Mouse (Mus musculus): Measurements from ENCODE around the gene Rhoq. TPM values are rescaled to one million over a fixed set of nuclear protein-coding genes. Genes with fewer than 3 reads are reported as not detected.
A peak's percentile ranks its signal among the peaks of the same experiment; 100 is the strongest.

The Rhoq gene
- polyA plus RNA-seq, 1 experiment from 2014 or later: 6.2 TPM

DNA sequence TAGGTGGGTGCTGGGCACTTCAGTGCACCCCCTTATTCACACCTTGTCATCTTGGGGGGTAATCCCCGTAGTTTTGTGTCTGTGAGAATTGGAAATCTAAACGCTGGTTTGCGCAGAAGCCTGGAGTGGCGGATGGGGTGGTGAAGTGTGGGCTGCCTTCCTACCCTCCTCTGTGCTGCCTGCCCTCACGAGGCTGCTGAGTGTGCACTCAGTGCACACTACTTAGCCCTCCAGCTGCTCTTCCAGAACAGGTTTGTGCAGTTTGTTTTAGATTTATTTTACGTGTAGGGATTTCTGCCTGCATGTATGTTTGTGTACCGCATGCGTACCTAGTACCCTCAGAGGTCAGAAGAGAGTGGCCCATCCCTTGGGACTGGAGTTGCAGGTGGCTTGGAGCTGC, 28.4 kb downstream of the Rhoq start:
- Histone ChIP-seq H3K27me3 (replicated peaks; ENCODE audit: control insufficient read depth, insufficient read depth, low read length) (no peaks in the 10 kb centered on the region), H3K4me1 (ENCODE audit: control insufficient read depth, insufficient read depth, low read length) (peaks cover 6% of the 10 kb centered on the region; the same call in 1 of the 2 replicates), H3K27ac (ENCODE audit: low read depth, low read length) (no peak overlapping the region), H3K9ac (ENCODE audit: low read length) (no peak overlapping the region), H3K4me3 (ENCODE audit: low read depth, low read length) (no peak overlapping the region), H3K36me3 (ENCODE audit: control insufficient read depth, insufficient read depth, low read length) (no peaks in the 10 kb centered on the region), H3K4me2 (ENCODE audit: low read length) (no peak overlapping the region), H3K9me3 (replicated peaks; ENCODE audit: control insufficient read depth, low read length) (no peaks in the 10 kb centered on the region)
- no peak for DNase-seq (ENCODE audit: low spot score)
- no peak for ATAC-seq
- 92% methylated on average over 8 of the region's 8 CpGs for WGBS

DNA sequence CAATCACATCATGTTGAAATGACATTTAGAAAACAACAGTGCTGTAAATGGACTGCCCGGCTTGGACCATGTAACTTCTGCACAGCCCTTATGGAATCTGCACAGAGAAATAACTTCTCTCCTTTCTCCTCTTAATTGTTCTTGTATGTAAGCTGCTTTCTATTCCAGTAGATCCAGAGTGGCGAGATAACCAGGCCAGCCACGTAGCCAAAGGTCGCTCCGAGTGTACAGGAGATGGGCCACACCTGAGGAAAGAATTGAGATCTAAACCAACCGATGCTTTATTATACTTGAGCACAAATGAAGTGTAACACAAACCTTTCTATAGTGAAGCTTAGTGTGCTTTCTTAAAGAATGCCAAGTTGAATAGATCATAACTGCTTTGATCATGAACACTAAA, 34.4 kb downstream of the Rhoq start:
- no peak overlapping the region for H3K4me2 ChIP-seq (ENCODE audit: low read length)
- H3K9ac ChIP-seq (ENCODE audit: low read length): no peak overlapping the region
- no peaks in the 10 kb centered on the region for H3K27me3 ChIP-seq (replicated peaks; ENCODE audit: control insufficient read depth, insufficient read depth, low read length)
- ATAC-seq: no peak
- no peaks in the 10 kb centered on the region for H3K9me3 ChIP-seq (replicated peaks; ENCODE audit: control insufficient read depth, low read length)
- no peak overlapping the region for H3K27ac ChIP-seq (ENCODE audit: low read depth, low read length)
- no peak for DNase-seq (ENCODE audit: low spot score)
- no peak overlapping the region for H3K4me3 ChIP-seq (ENCODE audit: low read depth, low read length)
- H3K36me3 ChIP-seq (ENCODE audit: control insufficient read depth, insufficient read depth, low read length): peaks cover 9% of the 10 kb centered on the region
- no peaks in the 10 kb centered on the region for H3K4me1 ChIP-seq (ENCODE audit: control insufficient read depth, insufficient read depth, low read length)
- WGBS: 94% methylated on average over 6 of the region's 6 CpGs

DNA sequence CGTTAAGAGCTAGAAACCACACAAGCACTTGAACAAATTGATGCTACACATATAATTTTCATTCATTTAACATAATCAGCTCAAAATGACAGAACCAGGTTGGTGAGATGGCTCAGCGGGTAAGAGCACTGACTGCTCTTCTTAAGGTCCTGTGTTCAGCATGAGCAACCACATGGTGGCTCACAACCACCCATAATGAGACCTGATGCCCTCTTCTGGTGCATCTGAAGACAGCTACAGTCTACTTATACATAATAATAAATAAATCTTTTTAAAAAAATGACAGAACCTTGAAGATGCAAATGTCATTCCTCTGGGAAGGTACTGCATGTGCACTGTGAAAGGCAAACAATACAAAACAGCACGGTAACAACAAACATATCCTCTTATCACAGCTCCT, 46.1 kb downstream of the Rhoq start:
- ATAC-seq (no peak), DNase-seq (ENCODE audit: low spot score) (no peak)
- WGBS: 87% methylated on average over 3 of the region's 3 CpGs
- Histone ChIP-seq H3K9ac (ENCODE audit: low read length) (no peak overlapping the region), H3K9me3 (replicated peaks; ENCODE audit: control insufficient read depth, low read length) (no peaks in the 10 kb centered on the region), H3K4me3 (ENCODE audit: low read depth, low read length) (no peak overlapping the region), H3K4me2 (ENCODE audit: low read length) (no peak overlapping the region), H3K4me1 (ENCODE audit: control insufficient read depth, insufficient read depth, low read length) (no peaks in the 10 kb centered on the region; the same call in 1 of the 2 replicates), H3K36me3 (ENCODE audit: control insufficient read depth, insufficient read depth, low read length) (0 out of 2 replicates have a peak, but pooled peaks cover 5% of the 10 kb centered on the region), H3K27ac (ENCODE audit: low read depth, low read length) (no peak overlapping the region), H3K27me3 (replicated peaks; ENCODE audit: control insufficient read depth, insufficient read depth, low read length) (no peaks in the 10 kb centered on the region)

DNA sequence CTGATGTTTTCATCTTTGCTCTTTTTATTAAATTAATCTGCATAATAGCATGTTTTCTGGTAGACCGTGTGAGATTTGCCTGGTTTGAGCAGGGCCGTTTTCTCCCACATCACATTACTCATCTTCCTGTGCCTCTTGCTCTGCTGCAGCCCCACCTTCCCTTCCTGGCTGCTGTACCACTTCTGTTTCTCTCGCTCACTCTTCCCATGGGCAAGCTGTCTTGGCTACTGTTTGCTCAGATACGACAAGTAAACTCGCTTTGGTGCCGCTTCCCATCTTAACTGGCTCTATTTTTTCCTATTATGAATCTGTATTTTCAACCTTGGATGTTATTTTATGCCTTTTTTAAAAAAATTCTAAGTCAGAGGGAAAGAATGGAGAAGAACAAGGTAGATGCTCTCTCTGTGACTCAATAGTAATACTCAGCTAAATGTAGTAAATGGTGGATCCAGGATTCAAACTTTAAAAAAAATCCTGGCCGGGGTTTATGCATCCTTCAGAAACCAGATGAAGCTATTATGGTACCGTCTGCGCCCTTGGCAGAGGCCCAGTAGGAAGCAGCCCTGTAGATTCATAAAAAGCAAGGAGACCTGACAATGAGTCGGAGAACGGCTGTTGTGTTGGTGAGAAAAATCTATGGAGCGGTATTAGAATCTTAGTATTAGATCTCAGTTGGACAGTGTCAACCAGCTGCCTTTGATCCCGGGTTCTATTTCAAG, 48.6 kb downstream of the Rhoq start:
- no peak overlapping the region for H3K9ac ChIP-seq (ENCODE audit: low read length)
- WGBS: 71% methylated on average over 13 of the region's 13 CpGs
- no peaks in the 10 kb centered on the region; the same call in 1 of the 2 replicates for H3K4me1 ChIP-seq (ENCODE audit: control insufficient read depth, insufficient read depth, low read length)
- ATAC-seq (peak; percentile 85), DNase-seq (ENCODE audit: low spot score) (peak; percentile 83)
- H3K36me3 ChIP-seq (ENCODE audit: control insufficient read depth, insufficient read depth, low read length): 0 out of 2 replicates have a peak, but pooled peaks cover 5% of the 10 kb centered on the region
- no peak overlapping the region for H3K4me3 ChIP-seq (ENCODE audit: low read depth, low read length)
- no peak overlapping the region for H3K4me2 ChIP-seq (ENCODE audit: low read length)
- no peaks in the 10 kb centered on the region for H3K27me3 ChIP-seq (replicated peaks; ENCODE audit: control insufficient read depth, insufficient read depth, low read length)
- no peaks in the 10 kb centered on the region for H3K9me3 ChIP-seq (replicated peaks; ENCODE audit: control insufficient read depth, low read length)
- peak overlapping the region; percentile 65; the same call in 1 of the 2 replicates for H3K27ac ChIP-seq (ENCODE audit: low read depth, low read length)

DNA sequence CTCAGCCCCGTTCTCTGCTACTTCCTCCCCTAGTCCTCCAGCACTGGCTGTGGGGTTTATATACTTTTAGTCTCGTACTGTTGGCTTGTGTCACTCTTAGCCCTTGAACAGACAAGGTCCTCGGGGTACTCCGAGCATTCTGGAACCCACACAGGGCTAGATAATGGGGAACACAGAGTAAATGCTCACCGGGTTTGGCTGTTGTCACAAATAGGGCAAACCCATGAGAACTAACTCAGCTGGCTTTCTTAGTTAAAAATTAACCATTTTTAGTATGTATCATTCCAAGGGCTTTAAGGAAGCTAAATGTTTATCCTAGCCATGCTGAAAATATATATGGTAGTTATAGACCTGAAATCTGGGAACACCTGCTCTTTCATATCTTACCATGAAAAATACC, 56.8 kb downstream of the Rhoq start:
- no peak overlapping the region for H3K4me3 ChIP-seq (ENCODE audit: low read depth, low read length)
- no peaks in the 10 kb centered on the region for H3K4me1 ChIP-seq (ENCODE audit: control insufficient read depth, insufficient read depth, low read length)
- no peak overlapping the region for H3K27ac ChIP-seq (ENCODE audit: low read depth, low read length)
- no peak for DNase-seq (ENCODE audit: low spot score)
- H3K27me3 ChIP-seq (replicated peaks; ENCODE audit: control insufficient read depth, insufficient read depth, low read length): no peaks in the 10 kb centered on the region
- H3K9me3 ChIP-seq (replicated peaks; ENCODE audit: control insufficient read depth, low read length): no peaks in the 10 kb centered on the region
- no peak overlapping the region for H3K4me2 ChIP-seq (ENCODE audit: low read length)
- 93% methylated on average over 5 of the region's 5 CpGs for WGBS
- no peak overlapping the region for H3K9ac ChIP-seq (ENCODE audit: low read length)
- no peak for ATAC-seq
- peaks cover 16% of the 10 kb centered on the region; the same call in 1 of the 2 replicates for H3K36me3 ChIP-seq (ENCODE audit: control insufficient read depth, insufficient read depth, low read length)

DNA sequence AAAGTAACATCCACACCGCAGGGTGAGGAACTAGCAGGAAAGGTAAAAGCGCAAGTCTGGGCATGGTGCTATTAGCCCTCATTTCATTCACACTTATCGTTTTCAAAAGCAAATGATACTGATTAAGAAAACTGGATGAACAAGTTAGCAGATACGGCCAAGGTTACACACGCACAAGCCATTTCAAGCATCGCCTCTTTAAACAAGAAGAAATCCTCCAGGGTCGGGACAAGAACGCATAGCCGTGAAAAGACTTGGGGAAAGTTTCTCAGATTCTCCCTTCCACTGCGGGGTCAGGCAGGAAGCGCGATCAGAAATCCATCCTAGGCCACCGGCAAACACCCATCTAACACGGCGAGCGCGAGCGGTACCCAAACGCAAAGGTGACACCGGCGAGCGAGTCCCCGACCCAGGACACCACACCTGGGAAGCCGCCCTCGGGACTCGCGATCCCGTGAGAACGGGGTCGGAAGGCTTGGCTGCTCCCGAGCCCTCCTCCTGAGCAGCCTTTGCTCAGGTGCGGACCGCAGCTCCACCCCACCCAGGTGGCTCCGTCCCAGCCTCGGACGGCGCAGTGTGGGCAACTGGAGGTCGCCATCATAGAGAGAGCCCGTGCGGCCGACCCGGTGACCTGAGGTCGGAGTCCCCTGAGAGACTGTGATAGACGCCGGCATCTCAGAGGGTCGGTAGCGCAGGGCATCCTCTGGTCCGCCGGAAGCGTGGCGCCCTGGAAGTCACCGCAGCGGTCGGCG, 61.8 kb downstream of the Rhoq start:
- DNase-seq (ENCODE audit: low spot score): peak; percentile 11
- no peaks in the 10 kb centered on the region for H3K9me3 ChIP-seq (replicated peaks; ENCODE audit: control insufficient read depth, low read length)
- H3K4me1 ChIP-seq (ENCODE audit: control insufficient read depth, insufficient read depth, low read length): peaks cover 5% of the 10 kb centered on the region
- peak overlapping the region; percentile 84 for H3K4me3 ChIP-seq (ENCODE audit: low read depth, low read length)
- peak overlapping the region; percentile 78 for H3K9ac ChIP-seq (ENCODE audit: low read length)
- H3K27me3 ChIP-seq (replicated peaks; ENCODE audit: control insufficient read depth, insufficient read depth, low read length): no peaks in the 10 kb centered on the region
- peak overlapping the region; percentile 93 for H3K4me2 ChIP-seq (ENCODE audit: low read length)
- ATAC-seq: no peak; the same call in none of the 2 replicates
- H3K36me3 ChIP-seq (ENCODE audit: control insufficient read depth, insufficient read depth, low read length): peaks cover 15% of the 10 kb centered on the region; the same call in 1 of the 2 replicates
- H3K27ac ChIP-seq (ENCODE audit: low read depth, low read length): no peak overlapping the region
- under 1% methylated on average over 55 of the region's 55 CpGs for WGBS

DNA sequence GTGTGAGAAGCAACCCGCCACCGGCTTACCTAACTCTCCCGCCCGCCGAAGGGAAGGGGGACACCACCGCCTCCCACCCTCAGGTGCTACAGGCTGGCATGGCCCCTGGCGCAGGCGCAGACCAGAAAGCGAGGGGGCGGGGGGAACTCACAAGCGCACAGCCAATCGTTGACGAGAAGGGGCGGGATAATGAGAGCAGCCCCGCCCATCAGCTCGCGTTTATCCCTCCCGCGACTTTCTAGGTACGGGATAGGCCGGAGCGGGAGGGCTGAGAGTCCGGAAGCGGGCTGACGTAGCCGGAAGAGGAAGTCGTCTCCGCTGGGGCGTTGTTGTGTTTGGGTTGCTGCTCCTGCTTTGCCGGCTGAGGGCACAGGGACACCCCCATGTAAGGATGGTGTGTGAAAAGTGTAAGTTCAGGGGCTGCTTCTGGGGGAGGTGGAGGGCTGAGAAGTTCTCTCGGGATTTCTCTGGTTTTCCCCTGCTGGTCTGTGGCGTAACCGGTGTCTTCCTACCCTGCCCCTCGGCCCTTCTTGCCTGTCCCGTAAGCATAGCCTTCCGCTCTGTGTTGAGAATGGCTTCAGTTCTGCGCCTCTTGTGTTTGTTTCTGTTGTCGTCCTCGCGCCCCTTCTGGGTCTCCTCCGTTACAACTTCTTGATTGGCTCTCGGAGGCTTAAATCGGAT, 62.5 kb downstream of the Rhoq start, which contains the start of the genes Pigf and Cript:
Gene Pigf (minus strand): TSS at position 138 of the 681 bp plus-strand sequence.
Gene Cript (plus strand): TSS at position 282 of the 681 bp plus-strand sequence.
- peak within 1 kb of the TSS; percentile 84 for H3K4me3 ChIP-seq (ENCODE audit: low read depth, low read length)
- WGBS: 1% methylated on average over 43 of the region's 43 CpGs
- peak within 1 kb of the TSS; percentile 78 for H3K9ac ChIP-seq (ENCODE audit: low read length)
- H3K9me3 ChIP-seq (replicated peaks; ENCODE audit: control insufficient read depth, low read length): no peaks in the 10 kb centered on the region
- H3K4me1 ChIP-seq (ENCODE audit: control insufficient read depth, insufficient read depth, low read length): peaks cover 5% of the 10 kb centered on the region
- H3K36me3 ChIP-seq (ENCODE audit: control insufficient read depth, insufficient read depth, low read length): peaks cover 10% of the 10 kb centered on the region; the same call in 1 of the 2 replicates
- peak; percentile 100 for ATAC-seq
- 0 out of 2 replicates have a peak within 1 kb of the TSS, but pooled peaks have one; percentile 21 for H3K27ac ChIP-seq (ENCODE audit: low read depth, low read length)
- DNase-seq (ENCODE audit: low spot score): peak; percentile 99
- H3K27me3 ChIP-seq (replicated peaks; ENCODE audit: control insufficient read depth, insufficient read depth, low read length): no peaks in the 10 kb centered on the region
- H3K4me2 ChIP-seq (ENCODE audit: low read length): peak within 1 kb of the TSS; percentile 93

DNA sequence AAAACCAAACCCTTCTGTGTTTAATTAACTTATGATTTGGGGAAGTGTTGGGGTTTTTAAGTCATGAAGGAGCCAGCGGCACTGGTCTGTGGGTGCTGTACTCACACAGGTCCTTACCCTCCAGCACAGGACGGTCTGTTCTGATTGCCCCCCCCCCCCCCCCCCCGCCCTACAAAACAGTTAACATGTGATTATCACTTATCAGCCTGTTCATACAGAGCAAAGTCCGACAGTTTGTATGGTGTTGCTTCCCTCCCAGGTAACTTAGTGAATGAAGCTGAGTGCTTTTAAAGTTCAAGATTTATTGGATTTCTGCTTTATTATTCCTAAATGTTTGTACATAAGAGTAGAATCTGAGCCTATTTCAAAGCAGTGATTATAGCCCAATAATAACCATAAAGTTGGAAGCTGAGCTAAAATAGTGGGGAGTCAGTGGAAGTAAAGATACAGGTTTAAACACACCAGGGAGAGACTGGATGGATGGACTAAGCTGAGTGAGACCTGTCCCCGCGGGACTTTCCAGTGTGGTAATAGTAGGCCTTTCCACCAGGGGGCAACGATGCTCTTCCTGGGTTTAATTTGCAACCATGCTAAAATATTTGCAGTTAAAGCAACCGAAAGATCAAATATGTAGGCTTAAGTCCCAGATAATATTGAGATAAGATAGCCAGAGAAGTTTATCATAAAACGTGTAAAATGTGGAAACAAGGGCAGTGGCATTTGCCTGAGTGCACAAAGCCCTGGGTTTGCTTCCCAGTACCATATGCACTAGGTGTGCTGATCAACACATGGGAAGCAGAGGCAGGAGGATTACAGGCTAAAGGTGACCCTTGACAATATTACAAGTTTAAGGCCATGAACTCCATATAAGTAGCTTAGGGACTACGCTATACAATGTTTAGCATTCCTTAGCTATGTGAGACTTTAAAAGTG, 73.5 kb downstream of the Rhoq start:
- ATAC-seq (no peak), DNase-seq (ENCODE audit: low spot score) (peak; percentile 56)
- Histone ChIP-seq H3K27me3 (replicated peaks; ENCODE audit: control insufficient read depth, insufficient read depth, low read length) (no peaks in the 10 kb centered on the region), H3K36me3 (ENCODE audit: control insufficient read depth, insufficient read depth, low read length) (peaks cover 45% of the 10 kb centered on the region), H3K9me3 (replicated peaks; ENCODE audit: control insufficient read depth, low read length) (no peaks in the 10 kb centered on the region), H3K4me3 (ENCODE audit: low read depth, low read length) (no peak overlapping the region), H3K4me2 (ENCODE audit: low read length) (no peak overlapping the region), H3K4me1 (ENCODE audit: control insufficient read depth, insufficient read depth, low read length) (no peaks in the 10 kb centered on the region), H3K9ac (ENCODE audit: low read length) (no peak overlapping the region), H3K27ac (ENCODE audit: low read depth, low read length) (no peak overlapping the region)
- WGBS: 61% methylated on average over 9 of the region's 10 CpGs
